In the genomic region with DNA sequence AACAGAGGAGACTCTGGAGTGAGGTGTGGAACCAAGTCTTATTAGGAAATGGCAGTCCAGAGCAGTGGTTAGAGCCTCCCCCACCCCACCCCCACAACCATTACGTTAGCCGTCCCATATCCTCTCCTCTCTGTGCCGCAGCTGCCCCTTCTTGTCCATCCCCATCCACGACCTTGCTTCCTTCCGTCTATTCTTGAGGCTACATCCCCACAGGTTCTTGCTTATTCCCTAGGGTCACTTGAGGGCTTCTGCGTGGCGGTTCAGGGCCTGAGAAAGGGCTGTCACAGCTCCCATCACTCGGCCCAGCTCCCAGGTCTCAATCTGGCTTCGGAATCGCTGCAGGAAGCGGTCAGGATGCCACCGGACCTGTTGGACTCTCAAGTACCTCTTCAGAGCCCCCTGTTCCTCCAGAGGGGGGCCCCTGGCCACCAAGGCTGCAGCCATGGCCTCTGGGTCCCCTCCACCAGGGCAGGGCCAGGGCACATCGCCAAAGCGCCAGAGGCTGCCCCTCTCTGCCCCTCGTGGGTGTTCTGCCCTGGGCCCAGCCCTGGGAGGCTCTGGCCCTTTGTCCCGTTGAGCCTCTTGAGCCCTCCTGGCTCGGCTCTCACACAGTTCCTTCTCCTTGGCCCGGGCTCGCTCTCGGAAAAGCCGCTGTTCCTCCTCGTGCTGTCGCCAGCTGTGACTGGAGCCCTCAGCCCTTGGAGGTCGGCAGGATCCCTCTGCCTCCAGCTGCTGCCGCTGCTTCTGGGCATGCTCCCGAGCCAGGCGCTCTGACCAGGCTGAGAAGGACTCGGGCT, we compare ENCODE assay signal across 8 mouse cellular contexts. TPM values are rescaled to one million over a fixed set of nuclear protein-coding genes. Genes with fewer than 3 reads are reported as not detected.
A peak's percentile ranks its signal among the peaks of the same experiment; 100 is the strongest.
DNase-seq lines count a peak whose midpoint lies in the region; ATAC-seq and TF ChIP-seq lines count a peak whose summit lies in the region.
"Had no signal": no experiment of that assay in that cellular context is flagged by ENCODE, and none has a peak within 500 bp of the region (broad histone marks: within the 10 kb centered on the region; RNA-seq: fewer than 3 reads in every experiment).

A gene (plus strand): TSS at position 679 of the 797 bp plus-strand sequence.

- no peaks in the 10 kb centered on the region for H3K9me3 ChIP-seq in heart, embryonic 12.5 days (replicated peaks)

- no peak for TF ChIP-seq POLR2A in spleen, adult 2 months (IDR thresholded peaks at IDR 0.05; ENCODE audit: low read depth, low read length)

- no peaks in the 10 kb centered on the region for H3K27me3 ChIP-seq in spleen, adult 2 months (ENCODE audit: control insufficient read depth, insufficient read depth, low read length)
- no peaks in the 10 kb centered on the region for H3K27me3 ChIP-seq in heart, embryonic 12.5 days (replicated peaks)

- peaks cover 2% of the 10 kb centered on the region; the same call in 1 of the 2 replicates for H3K36me3 ChIP-seq in spleen, adult 2 months (ENCODE audit: control insufficient read depth, insufficient read depth, low read length)
- peaks cover 35% of the 10 kb centered on the region for H3K36me3 ChIP-seq in heart, embryonic 12.5 days

- no peak within 1 kb of the TSS for H3K4me3 ChIP-seq in spleen, adult 2 months (ENCODE audit: extremely low read depth, insufficient read depth, insufficient read length)
- no peak within 1 kb of the TSS for H3K4me3 ChIP-seq in heart, embryonic 12.5 days

- intact Hi-C loops in left cerebral cortex, postnatal 14 days (cut with DNase I) = no loop called here

- DNase-seq in spleen, adult 2 months (ENCODE audit: low read depth in 1 of 2, low spot score in 2 of 2) = peak in 1 of 2 experiments; percentile 10
- no peak for DNase-seq in spleen, adult 18-20 months
- DNase-seq in kidney, postnatal 4 days = peak; percentile 64 to 73
- peak; percentile 71 for DNase-seq in testis, postnatal 10 days (ENCODE audit: low spot score)
- DNase-seq in cerebellum, postnatal 36 days = no peak
- no peak for DNase-seq in left cerebral cortex, postnatal 14 days (ENCODE audit: low spot score in 2 of 2)
- DNase-seq: adrenal gland, postnatal 36 days had no signal

- WGBS in spleen, adult 2 months = 54% methylated on average over 28 of the region's 28 CpGs
- WGBS in heart, embryonic 12.5 days = 75% methylated on average over 28 of the region's 28 CpGs

- H3K4me2 ChIP-seq in heart, embryonic 12.5 days = no peak within 1 kb of the TSS

- no peak for ATAC-seq in heart, embryonic 12.5 days (ENCODE audit: insufficient number of reproducible peaks, low FRiP score)

- H3K9ac ChIP-seq in heart, embryonic 12.5 days = no peak within 1 kb of the TSS

- TF ChIP-seq CTCF in spleen, adult 2 months (IDR thresholded peaks at IDR 0.05; ENCODE audit: extremely low read depth, insufficient read depth, insufficient read length, insufficient replicate concordance) = no peak

- peaks cover 47% of the 10 kb centered on the region for H3K4me1 ChIP-seq in spleen, adult 2 months (ENCODE audit: control insufficient read depth, insufficient read depth, insufficient read length)
- H3K4me1 ChIP-seq in heart, embryonic 12.5 days (replicated peaks) = peaks cover 21% of the 10 kb centered on the region

- peak within 1 kb of the TSS; percentile 88 for H3K27ac ChIP-seq in spleen, adult 2 months (ENCODE audit: insufficient read depth, low read length)
- peak within 1 kb of the TSS; percentile 69; the same call in 1 of the 2 replicates for H3K27ac ChIP-seq in heart, embryonic 12.5 days (ENCODE audit: poor library complexity, severe bottlenecking)

RNA-seq across cellular contexts. Expression of the gene that starts here (rescaled TPM):
- 0.34 TPM in 1 of 2 replicates, not detected in the other for polyA plus RNA-seq in spleen, adult 2 months (2012; rRNA removed)
- polyA plus RNA-seq in heart, embryonic 12.5 days (2016; fragmentation: Nextera tagmentation; extraction: Ambion mirVana) = 0.55 TPM in 1 of 2 replicates, not detected in the other
- total RNA-seq in left cerebral cortex, postnatal 14 days (2021) = not detected
- total RNA-seq: adrenal gland, postnatal 36 days had no signal

Comparison
In these comparisons a context has a peak if more than half of its experiments do, and no peak if none do; other contexts are left out.
1. DNase-seq: peak in kidney, postnatal 4 days (2 of 2) and testis, postnatal 10 days (single experiment); none in spleen, adult 18-20 months (0 of 2), cerebellum, postnatal 36 days (0 of 2) and left cerebral cortex, postnatal 14 days (0 of 2).